Mouse (Mus musculus): ENCODE measurements around the gene Adcy7. TPM values are rescaled to one million over a fixed set of nuclear protein-coding genes. Genes with fewer than 3 reads are reported as not detected.

Adcy7 gene
- total RNA-seq, 2 experiments from 2014 or later = 1.9 to 3.0 TPM

- DNase-seq = no peak
Measured at GRCm38 (mm10) chr8:88274090-88274489, 1.9 kb downstream of the Adcy7 start.

GRCm38 (mm10) chr8:88279220-88279619 lies 7.0 kb downstream of the Adcy7 start:
- no peak for DNase-seq

- DNase-seq = no peak
Measured at GRCm38 (mm10) chr8:88279670-88280069, 7.5 kb downstream of the Adcy7 start.

DNA sequence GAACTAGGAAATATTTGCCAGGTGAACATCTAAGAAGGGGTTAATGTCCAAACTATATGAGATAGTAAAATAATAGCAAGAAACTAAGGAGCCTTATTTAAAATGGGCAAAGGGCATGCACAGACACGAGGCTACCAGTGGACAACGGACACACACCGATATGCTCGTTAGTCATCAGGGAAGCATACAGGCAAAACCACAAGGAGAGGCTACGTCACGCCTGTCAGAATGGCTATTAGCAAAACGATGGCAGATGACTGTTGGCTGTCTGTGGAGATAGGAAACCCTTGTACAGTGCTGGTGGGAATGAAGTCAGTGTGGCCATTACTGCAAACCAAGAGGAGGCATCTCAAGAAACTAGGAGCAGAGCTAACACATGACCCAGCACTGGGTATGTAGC lies 8.7 kb downstream of the Adcy7 start:
- no peak for DNase-seq

DNA sequence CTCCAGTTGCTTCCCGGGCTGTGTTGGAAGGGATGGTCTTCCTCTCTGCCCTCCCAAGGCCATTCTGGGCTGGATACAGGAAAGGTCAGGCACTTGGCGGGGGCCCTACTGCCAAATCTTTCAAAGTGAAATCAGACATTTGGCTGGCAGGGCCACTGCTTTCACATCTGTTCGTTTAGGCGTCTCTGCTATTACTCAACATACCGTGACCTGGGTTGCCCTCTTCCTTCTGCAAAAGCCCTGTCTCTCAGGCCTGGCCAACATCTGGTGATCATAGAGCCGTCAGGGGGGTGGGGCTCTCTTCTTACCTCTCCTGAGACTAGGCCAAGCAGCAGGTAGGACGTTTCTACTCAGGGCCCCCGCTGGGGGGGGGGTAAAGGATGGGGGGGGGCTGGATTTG lies 10.5 kb downstream of the Adcy7 start:
- no peak for DNase-seq

DNA sequence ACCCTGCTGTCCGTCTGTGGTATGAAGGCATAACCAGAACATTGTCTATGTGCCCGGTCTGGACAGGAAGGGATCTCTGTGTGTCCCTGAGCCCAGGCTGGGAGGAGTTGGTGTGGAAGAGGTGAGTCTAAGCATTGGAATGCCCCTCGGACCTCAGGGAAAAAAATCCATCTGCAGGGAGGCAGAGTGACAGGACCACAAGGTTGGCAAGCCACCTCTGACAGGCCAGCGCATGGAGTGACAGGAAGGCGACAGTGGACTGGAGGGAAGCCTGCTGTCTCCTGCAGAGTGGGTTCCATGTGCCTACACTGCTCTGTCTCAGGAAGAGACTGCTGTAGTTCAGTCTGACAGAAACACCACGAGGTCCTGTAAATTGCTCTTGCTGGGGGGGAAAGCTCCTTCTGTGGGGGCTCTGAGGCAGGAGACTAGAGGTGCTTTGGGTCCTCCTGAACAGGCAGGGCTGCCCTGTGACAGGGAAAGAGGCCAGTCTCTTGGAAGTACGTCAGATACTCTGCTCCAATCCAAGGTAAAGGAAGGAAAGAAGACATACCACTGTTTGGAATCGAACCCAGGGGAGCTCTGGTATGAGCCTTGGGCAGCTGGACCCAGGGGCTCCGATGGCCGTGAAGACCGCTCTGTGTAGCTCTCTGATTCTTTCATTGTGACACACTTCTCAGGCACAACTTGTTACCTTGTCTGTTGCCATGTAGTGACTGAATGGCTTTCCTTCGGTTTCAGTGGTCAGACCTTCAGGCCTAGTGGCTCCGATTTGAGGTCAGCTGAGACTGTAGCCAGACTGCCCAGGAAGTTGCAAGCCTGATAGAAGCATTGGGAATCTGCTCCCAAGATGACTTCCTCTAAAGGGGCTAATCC lies 11.3 kb downstream of the Adcy7 start:
- no peak for DNase-seq

GRCm38 (mm10) chr8:88284738-88285137 lies 12.5 kb downstream of the Adcy7 start:
- no peak for DNase-seq

DNA sequence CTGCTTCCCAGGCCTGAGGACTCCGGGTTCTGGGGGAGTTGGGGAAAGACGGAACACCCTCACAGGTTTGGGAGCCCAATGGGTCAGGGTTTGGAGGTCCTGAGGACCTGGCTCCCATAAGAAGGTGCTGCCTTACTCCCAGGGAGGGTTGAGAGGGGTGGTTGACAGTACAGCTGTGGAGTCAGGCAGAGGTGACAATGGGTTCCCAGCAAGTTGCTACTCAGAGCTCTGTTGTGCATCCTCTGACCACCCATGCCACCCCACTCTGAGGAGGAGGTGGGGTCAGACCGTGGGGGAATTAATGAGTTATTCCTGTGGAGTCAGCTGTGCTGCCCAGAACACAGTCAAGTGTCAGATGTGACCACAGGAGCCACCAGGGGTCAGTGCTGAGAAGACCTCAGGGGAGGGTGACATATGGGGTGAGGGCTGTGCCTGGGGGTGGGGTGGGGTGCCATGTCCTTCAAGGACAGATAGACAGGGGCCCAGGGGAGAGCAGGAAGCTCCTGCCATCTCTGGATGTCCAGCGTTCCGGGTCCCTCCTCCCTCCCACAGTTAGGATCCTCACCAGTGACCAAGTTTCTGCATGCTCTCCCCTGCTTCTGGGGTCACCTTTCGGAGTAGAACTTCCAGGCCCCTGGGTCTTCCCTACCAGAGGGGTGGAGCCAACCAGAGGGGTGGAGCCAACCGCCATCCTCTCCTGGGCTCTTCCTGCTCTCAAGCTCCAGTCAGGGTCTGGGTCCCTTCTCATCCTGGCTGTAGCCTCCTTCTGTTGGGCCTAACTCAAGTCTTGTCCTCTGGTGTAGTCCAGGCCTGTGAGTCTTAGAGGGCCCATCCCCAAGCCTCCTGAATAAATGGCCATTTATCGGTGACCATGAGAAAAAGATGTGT lies 13.5 kb downstream of the Adcy7 start:
- no peak for DNase-seq

DNA sequence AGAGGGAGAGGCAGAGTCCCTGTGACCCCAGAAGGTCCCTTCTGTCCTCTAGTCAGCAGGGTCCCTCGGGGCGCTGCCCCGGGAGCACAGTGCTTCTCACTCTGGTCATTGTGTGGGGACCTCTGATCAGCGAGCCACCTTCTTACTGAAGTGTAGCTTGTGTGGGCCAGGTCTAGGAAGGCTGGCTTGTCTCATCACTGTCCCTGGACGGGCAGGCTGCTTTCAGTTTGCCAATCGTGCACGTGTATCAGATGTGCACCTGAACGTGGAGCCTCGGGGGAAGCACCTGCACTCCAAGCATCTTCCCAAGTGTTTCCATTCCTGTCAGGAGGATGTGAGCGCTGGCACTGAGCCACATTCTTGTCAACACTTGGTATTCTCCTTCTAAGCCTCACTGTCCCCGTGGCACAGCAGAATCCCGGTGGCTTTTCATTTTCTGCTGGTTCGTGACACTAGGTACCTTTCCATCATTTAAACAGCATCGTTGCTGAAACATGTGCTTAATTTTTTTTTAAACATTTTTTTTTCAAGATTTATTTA lies 14.3 kb downstream of the Adcy7 start:
- DNase-seq = no peak

DNA sequence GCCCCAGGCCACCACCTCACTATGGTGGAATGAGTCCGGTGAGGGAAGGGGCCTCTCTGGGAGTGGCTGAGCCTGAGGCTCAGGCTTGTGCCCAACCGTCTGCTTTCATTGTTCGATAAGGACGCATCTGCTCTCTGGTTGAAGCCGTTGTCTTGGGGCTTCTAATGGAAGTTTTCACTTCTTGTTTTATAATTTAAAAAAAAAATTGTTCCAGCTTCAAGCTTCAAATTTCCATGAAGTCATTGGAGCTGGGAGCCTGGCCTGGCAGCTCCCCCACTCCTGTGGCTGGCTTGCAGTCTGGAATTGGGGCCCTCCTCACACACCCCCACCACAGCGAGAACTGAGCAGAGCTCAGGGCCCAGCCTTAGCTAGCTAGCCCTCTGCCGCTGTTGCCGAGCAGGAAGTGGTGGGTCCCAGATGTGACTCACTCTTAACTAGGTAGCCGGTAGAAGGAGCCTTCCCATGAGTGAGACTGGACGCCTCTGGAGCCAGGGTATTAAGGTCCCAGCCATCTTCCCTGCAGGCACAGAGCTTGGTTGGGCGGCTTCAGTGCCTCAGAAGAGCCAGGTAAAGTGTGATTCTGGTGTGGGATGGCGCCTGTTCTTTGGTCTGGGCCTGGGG lies 16.5 kb downstream of the Adcy7 start:
- DNase-seq = no peak

GRCm38 (mm10) chr8:88289901-88290300 lies 17.7 kb downstream of the Adcy7 start:
- DNase-seq = no peak

DNA sequence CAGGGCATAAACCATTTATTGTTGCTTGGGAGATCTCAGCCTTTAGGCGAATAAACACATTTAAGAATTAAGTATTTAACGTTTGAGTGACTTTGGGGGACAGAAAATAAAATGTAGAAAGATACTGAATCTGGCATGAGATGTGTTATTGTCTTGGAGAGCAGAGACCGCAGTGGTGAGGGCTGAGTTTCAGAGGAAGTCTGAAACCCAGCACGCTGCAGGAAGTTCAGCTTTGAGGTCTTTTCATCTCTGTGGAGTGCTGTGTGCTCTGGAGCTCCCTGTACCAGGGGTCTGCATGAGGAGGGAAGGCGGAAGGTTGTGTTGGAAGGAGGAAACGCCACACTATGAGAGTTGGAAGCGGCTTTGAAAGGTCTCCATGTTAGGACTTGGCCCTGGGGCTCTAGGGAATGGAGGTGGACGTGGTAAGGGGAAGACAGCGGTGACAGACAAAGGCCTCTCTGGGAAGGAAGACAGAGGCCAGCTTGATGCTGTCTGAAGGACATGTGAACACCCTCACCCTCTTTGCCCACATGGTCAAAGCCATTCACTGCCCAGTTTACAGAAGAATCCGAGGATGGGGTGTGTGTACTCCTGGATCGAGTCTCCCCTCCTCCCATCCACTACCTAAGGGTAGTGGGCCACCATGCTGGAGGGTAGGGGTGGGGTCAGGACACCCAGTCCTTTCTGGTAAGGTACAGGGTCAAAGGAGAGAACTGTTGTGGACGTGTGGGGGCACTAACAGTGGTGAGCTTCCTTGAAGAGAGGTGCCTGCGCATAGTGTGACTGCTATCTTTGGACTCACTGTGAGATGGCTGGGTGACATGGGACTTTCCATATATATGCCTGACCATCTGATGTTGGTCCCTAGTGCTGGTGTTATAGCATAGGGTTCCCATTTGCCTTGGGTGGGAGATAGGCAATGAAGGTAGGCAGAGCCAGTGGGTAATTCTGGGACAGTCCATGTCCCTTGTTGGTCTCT lies 18.4 kb downstream of the Adcy7 start:
- no peak for DNase-seq

DNA sequence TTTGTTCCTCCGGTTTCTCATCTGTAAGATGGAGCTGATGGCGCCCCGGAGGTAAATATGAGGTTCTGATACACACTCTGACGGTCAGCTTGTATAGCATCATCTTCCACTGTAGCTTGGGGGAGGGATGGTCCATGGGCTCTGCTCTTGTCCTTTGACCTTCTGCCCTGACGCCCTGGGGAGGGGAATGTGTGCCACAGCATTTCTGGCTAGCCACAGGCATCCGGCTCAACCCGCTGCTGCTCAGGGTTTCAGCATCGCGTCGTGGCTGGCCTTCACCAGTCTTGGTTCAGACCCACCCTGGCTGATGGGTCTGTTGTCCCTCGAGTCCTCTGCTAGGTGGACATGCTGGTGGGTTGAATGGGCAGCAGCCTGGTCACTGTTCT lies 19.1 kb downstream of the Adcy7 start:
- DNase-seq = no peak

DNA sequence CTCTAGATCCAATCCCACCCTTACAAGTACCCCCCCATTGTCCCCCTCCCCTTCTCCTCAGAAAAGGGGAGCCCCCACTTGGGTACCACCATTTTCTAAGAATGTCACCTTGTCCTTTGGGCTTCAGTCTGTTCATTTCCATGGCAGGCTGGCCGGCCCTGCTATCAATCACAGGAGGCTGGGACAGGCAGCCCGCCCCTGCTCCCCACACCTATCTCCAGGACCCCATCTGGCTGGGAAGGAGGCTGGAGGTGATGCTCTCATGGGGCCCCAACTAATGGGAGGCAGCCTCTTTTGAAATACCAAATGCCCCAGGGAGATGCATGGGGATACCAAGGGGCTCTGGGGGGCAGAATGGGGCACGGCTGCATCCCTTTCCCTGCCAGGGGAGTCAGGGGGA lies 20.7 kb downstream of the Adcy7 start:
- no peak for DNase-seq

- no peak for DNase-seq
Measured at GRCm38 (mm10) chr8:88293590-88294356, 21.6 kb downstream of the Adcy7 start.

GRCm38 (mm10) chr8:88294977-88295376 lies 22.8 kb downstream of the Adcy7 start:
- no peak for DNase-seq

GRCm38 (mm10) chr8:88297976-88298732 lies 26.0 kb downstream of the Adcy7 start:
- DNase-seq = no peak

DNA sequence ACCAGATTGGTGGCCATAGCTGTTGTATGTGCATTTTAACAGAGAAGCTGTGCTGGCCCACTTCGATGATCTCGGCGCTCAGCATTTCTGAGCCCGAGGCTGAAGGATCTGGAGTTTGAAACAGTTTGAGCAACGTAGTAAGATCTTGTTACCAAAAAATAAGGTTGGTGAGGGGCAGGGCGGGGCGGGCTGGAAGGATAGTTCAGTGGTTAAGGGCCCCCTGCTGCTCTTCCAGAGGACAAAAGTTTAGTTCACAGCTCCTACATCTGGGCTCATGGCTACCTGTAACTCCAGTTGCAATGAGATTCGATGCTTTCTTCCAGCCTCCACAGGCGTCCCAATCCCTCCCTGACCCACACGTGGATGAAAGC lies 26.5 kb downstream of the Adcy7 start:
- DNase-seq = no peak

GRCm38 (mm10) chr8:88299907-88300603 lies 27.9 kb downstream of the Adcy7 start:
- DNase-seq = no peak

All from layer of hippocampus, postnatal 36 days (tissue).